Mouse (Mus musculus): Measurements from ENCODE around the gene Mpzl1.

- TF ChIP-seq CTCF (IDR thresholded peaks at IDR 0.05) (no peak), EP300 (IDR thresholded peaks at IDR 0.05) (no peak)
These were observed 66.9 kb downstream of the Mpzl1 start for GRCm38 (mm10) chr1:165567466-165567865.
